Mouse (Mus musculus): ENCODE measurements around the gene Gstm5. TPM values are rescaled to one million over a fixed set of nuclear protein-coding genes. Genes with fewer than 3 reads are reported as not detected.
A peak's percentile ranks its signal among the peaks of the same experiment; 100 is the strongest.
"Not testable (repeated sequence)": the region's sequence is repeated elsewhere in the genome, so short reads cannot be mapped to it uniquely, and the experiment has no call there.

Gstm5 gene
- total RNA-seq, 2 experiments from 2014 or later = 230 TPM

GRCm38 (mm10) chr3:107861483-107861882 is 34.1 kb upstream of the Gstm5 start:
- not testable (repeated sequence) for H3K27ac ChIP-seq; H3K4me3 ChIP-seq; DNase-seq (ENCODE audit: extremely low spot score in 1 of 2, low spot score in 2 of 2)
- intact Hi-C loops (cut with DNase I) = loop anchor here (10.0 kb wide), 1 partner anchor 227 kb away; the partner anchor contains the start of genes Gm10961 and Strip1
- TF ChIP-seq CTCF (IDR thresholded peaks at IDR 0.05) = peak; percentile 47

DNA sequence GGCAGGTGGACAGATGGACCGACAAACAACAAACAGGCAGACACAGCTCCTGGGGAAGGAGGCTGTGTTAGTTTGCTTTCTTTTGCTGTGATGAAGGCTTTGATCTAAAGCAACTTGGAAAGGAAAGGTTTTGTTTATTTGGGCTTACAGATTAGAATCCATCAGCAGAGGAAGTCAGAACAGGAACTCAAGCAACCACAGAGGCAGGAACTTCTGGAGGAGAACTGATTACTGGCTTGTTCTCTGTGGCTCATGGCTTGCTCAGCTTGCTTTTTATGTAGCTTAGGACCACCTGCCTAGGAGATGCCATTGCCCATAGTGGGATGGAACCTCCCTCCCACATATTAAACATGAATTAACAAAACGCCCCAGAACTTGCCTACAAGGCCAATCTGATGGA is 33.1 kb upstream of the Gstm5 start:
- Histone ChIP-seq H3K4me3 (no peak overlapping the region), H3K27ac (no peak overlapping the region)
- no peak for TF ChIP-seq CTCF (IDR thresholded peaks at IDR 0.05)
- intact Hi-C loops (cut with DNase I) = loop anchor here (10.0 kb wide), 1 partner anchor 228 kb away; the partner anchor contains the start of genes Gm10961 and Strip1
- DNase-seq (ENCODE audit: extremely low spot score in 1 of 2, low spot score in 2 of 2) = no peak

DNA sequence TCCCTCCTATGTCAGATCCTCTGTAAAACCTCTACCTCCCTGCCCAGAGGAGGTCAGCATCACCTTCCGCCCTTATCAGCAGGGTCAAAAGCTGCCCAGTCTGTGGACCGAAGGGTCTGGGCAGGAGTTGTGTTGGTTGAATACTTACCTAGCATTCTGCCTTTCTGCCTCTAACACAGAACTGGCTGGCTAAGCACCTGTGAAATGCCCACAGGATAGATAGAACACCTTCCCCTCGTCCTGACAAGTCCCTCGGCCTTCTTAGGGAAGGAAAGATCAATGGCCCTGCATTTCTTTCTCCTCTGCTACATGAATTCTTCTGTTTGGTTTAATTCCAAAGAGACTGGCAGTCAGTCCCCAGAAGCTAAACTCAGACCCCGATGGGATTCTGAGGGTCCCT is 32.1 kb upstream of the Gstm5 start:
- Histone ChIP-seq H3K27ac (peak overlapping the region; percentile 20; the same call in 1 of the 2 replicates), H3K4me3 (no peak overlapping the region)
- DNase-seq (ENCODE audit: extremely low spot score in 1 of 2, low spot score in 2 of 2) = no peak
- intact Hi-C loops (cut with DNase I) = loop anchor here (10.0 kb wide), 1 partner anchor 229 kb away; the partner anchor contains the start of genes Gm10961 and Strip1
- TF ChIP-seq CTCF (IDR thresholded peaks at IDR 0.05) = no peak

GRCm38 (mm10) chr3:107863898-107864603 is 31.6 kb upstream of the Gstm5 start:
- Histone ChIP-seq H3K27ac (peak overlapping the region; percentile 20; the same call in 1 of the 2 replicates), H3K4me3 (no peak overlapping the region)
- peak; percentile 95 for TF ChIP-seq CTCF (IDR thresholded peaks at IDR 0.05)
- intact Hi-C loops (cut with DNase I) = loop anchor here (1.0 to 10.0 kb wide), 3 partner anchors 105 to 229 kb away; partner anchors contain the start of genes Ahcyl1, Gm10961 and Strip1
- peak; percentile 86 to 91 for DNase-seq (ENCODE audit: extremely low spot score in 1 of 2, low spot score in 2 of 2)

DNA sequence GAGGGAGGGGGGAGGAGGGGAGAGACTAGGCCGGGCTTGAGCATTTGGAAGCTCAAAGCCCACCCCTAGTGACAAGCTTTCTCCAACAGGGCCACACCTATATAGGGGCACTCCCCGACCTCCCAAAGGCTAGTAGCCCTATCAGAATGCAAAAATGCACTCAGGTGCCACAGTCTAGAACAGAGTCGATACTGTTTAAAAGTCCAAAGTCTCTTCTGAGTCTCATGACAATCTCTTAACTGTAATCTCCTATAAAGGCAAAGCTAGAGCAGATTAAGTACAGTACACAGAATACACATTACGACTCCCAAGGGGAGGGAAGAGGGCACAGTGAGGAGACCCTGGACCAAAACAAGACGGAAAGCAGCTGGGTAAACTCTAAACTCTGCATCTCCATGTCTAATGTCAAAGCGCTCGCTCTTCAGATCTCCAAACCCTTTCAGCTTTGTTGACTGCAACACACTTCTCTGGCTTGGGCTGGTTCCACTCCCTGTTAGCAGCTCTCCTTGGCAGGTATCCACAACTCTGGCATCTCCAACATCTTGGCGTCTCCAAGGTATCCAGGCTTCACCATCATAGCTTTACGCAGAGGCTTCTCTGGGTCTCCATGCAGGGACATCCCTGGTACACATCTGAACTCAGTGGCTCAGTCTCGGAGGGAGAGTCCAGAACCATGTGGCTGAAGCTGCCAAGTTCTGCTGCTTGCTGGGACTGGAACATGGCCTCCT is 30.1 kb upstream of the Gstm5 start:
- TF ChIP-seq CTCF (IDR thresholded peaks at IDR 0.05) = no peak
- H3K4me3 ChIP-seq = no peak overlapping the region
- H3K27ac ChIP-seq = no peak overlapping the region
- no peak for DNase-seq (ENCODE audit: extremely low spot score in 1 of 2, low spot score in 2 of 2)
- intact Hi-C loops (cut with DNase I) = loop anchor here (2.0 to 10.0 kb wide), 3 partner anchors 107 to 231 kb away; partner anchors contain the start of genes Gm10961 and Strip1

- peak; percentile 83 to 90 for DNase-seq (ENCODE audit: extremely low spot score in 1 of 2, low spot score in 2 of 2)
- Histone ChIP-seq H3K27ac (no peak overlapping the region), H3K4me3 (no peak overlapping the region)
- intact Hi-C loops (cut with DNase I) = loop anchor here (1.0 to 10.0 kb wide), 5 partner anchors 51 to 281 kb away; partner anchors contain the start of genes Gm10961 and Strip1
- TF ChIP-seq CTCF (IDR thresholded peaks at IDR 0.05) = peak; percentile 99
Measured at GRCm38 (mm10) chr3:107867086-107867485, 28.5 kb upstream of the Gstm5 start.

GRCm38 (mm10) chr3:107868452-107868851 is 27.2 kb upstream of the Gstm5 start:
- Histone ChIP-seq H3K27ac (peak overlapping the region; percentile 79), H3K4me3 (no peak overlapping the region)
- no peak for DNase-seq (ENCODE audit: extremely low spot score in 1 of 2, low spot score in 2 of 2)
- TF ChIP-seq CTCF (IDR thresholded peaks at IDR 0.05) = no peak
- intact Hi-C loops (cut with DNase I) = loop anchor here (10.0 kb wide), 1 partner anchor 234 kb away; the partner anchor contains the start of genes Gm10961 and Strip1

- no peak for DNase-seq (ENCODE audit: extremely low spot score in 1 of 2, low spot score in 2 of 2)
- Histone ChIP-seq H3K4me3 (no peak overlapping the region), H3K27ac (peak overlapping the region; percentile 79)
- no peak for TF ChIP-seq CTCF (IDR thresholded peaks at IDR 0.05)
- intact Hi-C loops (cut with DNase I) = loop anchor here (10.0 kb wide), 1 partner anchor 234 kb away; the partner anchor contains the start of genes Gm10961 and Strip1
Measured at GRCm38 (mm10) chr3:107869097-107869496, 26.5 kb upstream of the Gstm5 start.

- peak overlapping the region; percentile 24; the same call in 1 of the 2 replicates for H3K27ac ChIP-seq
- no peak for TF ChIP-seq CTCF (IDR thresholded peaks at IDR 0.05)
- DNase-seq (ENCODE audit: extremely low spot score in 1 of 2, low spot score in 2 of 2) = no peak
- no peak overlapping the region for H3K4me3 ChIP-seq
- intact Hi-C loops (cut with DNase I) = loop anchor here (10.0 kb wide), 1 partner anchor 235 kb away; the partner anchor contains the start of genes Gm10961 and Strip1
Measured at GRCm38 (mm10) chr3:107869925-107870324, 25.7 kb upstream of the Gstm5 start.

GRCm38 (mm10) chr3:107873335-107874251 is 22.0 kb upstream of the Gstm5 start:
- no peak for TF ChIP-seq CTCF (IDR thresholded peaks at IDR 0.05)
- intact Hi-C loops (cut with DNase I) = no loop called here

DNA sequence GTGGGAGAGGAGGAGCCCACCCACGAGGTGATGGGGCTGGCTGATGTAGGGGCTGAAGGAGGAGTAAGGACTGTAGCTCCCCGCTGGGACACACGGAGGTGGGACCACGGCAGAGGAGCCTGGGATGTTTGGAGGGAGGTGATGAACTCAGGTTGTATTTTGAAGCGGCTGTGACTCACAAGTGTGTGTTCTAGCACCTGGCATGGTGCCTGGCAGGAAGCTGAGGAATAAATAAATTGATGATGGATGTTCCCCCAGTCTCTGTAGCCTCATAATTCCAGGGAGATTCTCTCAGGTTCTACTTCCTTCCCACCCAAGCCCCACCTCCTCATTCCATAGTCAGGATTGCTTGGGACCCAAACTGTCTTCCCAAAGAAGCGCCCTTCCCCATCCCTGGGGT is 20.4 kb upstream of the Gstm5 start:
- TF ChIP-seq CTCF (IDR thresholded peaks at IDR 0.05) = no peak
- H3K4me3 ChIP-seq = no peak overlapping the region
- intact Hi-C loops (cut with DNase I) = no loop called here

More at GRCm38 (mm10) chr3:107873335-107874251, 22.0 kb upstream of the Gstm5 start:
- no peak for DNase-seq (ENCODE audit: extremely low spot score in 1 of 2, low spot score in 2 of 2)
- H3K4me3 ChIP-seq = no peak overlapping the region
- H3K27ac ChIP-seq = no peak overlapping the region

More for the DNA sequence above, 20.4 kb upstream of the Gstm5 start:
- DNase-seq (ENCODE audit: extremely low spot score in 1 of 2, low spot score in 2 of 2) = no peak
- H3K27ac ChIP-seq = no peak overlapping the region

Data from left cerebral cortex, adult 2 months (tissue).